Mouse (Mus musculus) midbrain, embryonic 11.5 days (tissue): ENCODE results near the gene Milr1. TPM values are rescaled to one million over a fixed set of nuclear protein-coding genes. Genes with fewer than 3 reads are reported as not detected.
"Not testable (repeated sequence)": the region's sequence is repeated elsewhere in the genome, so short reads cannot be mapped to it uniquely, and the experiment has no call there.

ENCODE experiments used
- ATAC-seq: fragments of 200-750 bp; cut with Nextera tagmentation; 2 replicates; pipeline ENCODE4 v1.8.0; 2017; ENCODE audit warnings: moderate TSS enrichment, moderate library complexity; ENCODE audit not compliant: low FRiP score
- DNase-seq: peaks from one replicate; pipeline ENCODE4 v3.0.0; 2015; ENCODE audit warnings: low spot score; ENCODE audit errors: missing footprints
- H3K27ac ChIP-seq: fragments of 300-500 bp; sonication (generic); 2 replicates; pipeline ENCODE4 v1.5.1; 2014; ENCODE audit warnings: low read depth, low read length
- H3K27me3 ChIP-seq: fragments of 300-500 bp; sonication (generic); 2 replicates; pipeline ENCODE4 v1.6.1; 2014; ENCODE audit warnings: mild to moderate bottlenecking, low read length, moderate library complexity, mixed read lengths; ENCODE audit not compliant: control insufficient read depth, insufficient read depth
- H3K36me3 ChIP-seq: fragments of 300-500 bp; sonication (generic); 2 replicates; pipeline ENCODE4 v1.6.1; 2014; ENCODE audit warnings: mild to moderate bottlenecking, low read length, moderate library complexity, mixed read lengths; ENCODE audit not compliant: control insufficient read depth, insufficient read depth
- H3K4me1 ChIP-seq: fragments of 300-500 bp; sonication (generic); 2 replicates; pipeline ENCODE4 v1.6.1; 2014; ENCODE audit warnings: low read length; ENCODE audit not compliant: control insufficient read depth, insufficient read depth
- H3K4me2 ChIP-seq: fragments of 300-500 bp; sonication (generic); 2 replicates; pipeline ENCODE4 v1.6.1; 2014; ENCODE audit warnings: mild to moderate bottlenecking, moderate library complexity
- H3K4me3 ChIP-seq: fragments of 300-500 bp; sonication (generic); 2 replicates; pipeline ENCODE4 v1.5.1; 2014; ENCODE audit warnings: low read depth, low read length
- H3K9ac ChIP-seq: fragments of 300-500 bp; sonication (generic); 2 replicates; pipeline ENCODE4 v1.6.1; 2014; ENCODE audit warnings: low read length
- H3K9me3 ChIP-seq: fragments of 300-500 bp; sonication (generic); 2 replicates; pipeline ENCODE4 v1.6.1; 2016; ENCODE audit warnings: low read length; ENCODE audit not compliant: control insufficient read depth
- WGBS: fragments of 180-500 bp; shearing (Covaris S2); extraction: QIAGEN DNeasy Blood & Tissue Kit; methylation state at CpG from one replicate; pipeline ENCODE4 v1.1.7; 2014; 5-methylcytosine and 5-hydroxymethylcytosine counted together
- polyA plus RNA-seq: library from polyadenylated mRNA; unstranded; fragments of >200 nt; fragmentation: Nextera tagmentation; extraction: Ambion mirVana; gene quantifications from 2 replicates; pipeline ENCODE4 v1.2.1, GENCODE M21; 2014

Gene Milr1
- polyA plus RNA-seq, 1 experiment from 2014 or later = 0.68 TPM

DNA sequence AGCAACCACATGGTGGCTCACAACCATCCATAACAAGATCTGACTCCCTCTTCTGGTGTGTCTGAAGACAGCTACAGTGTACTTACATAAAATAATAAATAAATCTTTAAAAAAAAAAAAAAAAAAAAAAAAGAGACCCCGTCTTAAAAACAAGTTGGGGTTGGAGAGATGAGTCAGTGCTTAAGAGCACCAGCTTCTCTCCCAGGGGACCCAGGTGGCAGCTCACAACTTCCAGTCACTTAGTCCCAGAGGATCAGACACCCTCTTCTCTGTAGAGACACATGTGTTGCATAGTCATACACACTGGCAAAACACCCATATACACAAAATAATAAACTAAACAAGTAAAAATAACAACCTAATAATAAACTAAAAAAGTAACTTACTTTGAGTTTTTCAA, 56.4 kb downstream of the Milr1 start:
- peaks cover 13% of the 10 kb centered on the region for H3K36me3 ChIP-seq
- WGBS = 71% methylated on average over 1 of the region's 1 CpGs

GRCm38 (mm10) chr11:106812410-106813136, 61.5 kb downstream of the Milr1 start:
- DNase-seq (no peak), ATAC-seq (no peak)
- 90% methylated on average over 7 of the region's 7 CpGs for WGBS
- no peaks in the 10 kb centered on the region for H3K9me3 ChIP-seq
- H3K4me1 ChIP-seq = no peaks in the 10 kb centered on the region
- H3K4me2 ChIP-seq = no peak overlapping the region
- H3K27ac ChIP-seq = no peak overlapping the region
- no peaks in the 10 kb centered on the region for H3K27me3 ChIP-seq
- no peak overlapping the region for H3K4me3 ChIP-seq
- H3K36me3 ChIP-seq = peaks cover 5% of the 10 kb centered on the region
- H3K9ac ChIP-seq = no peak overlapping the region

More for the DNA sequence above, 56.4 kb downstream of the Milr1 start:
- H3K9me3 ChIP-seq, ATAC-seq, H3K27ac ChIP-seq, H3K4me3 ChIP-seq, DNase-seq, H3K4me1 ChIP-seq, H3K9ac ChIP-seq, H3K27me3 ChIP-seq, H3K4me2 ChIP-seq: not testable (repeated sequence)

GRCm38 (mm10) chr11:106814601-106815320, 63.7 kb downstream of the Milr1 start:
- DNase-seq (no peak), ATAC-seq (no peak)
- Histone ChIP-seq H3K36me3 (peaks cover 9% of the 10 kb centered on the region), H3K27ac (no peak overlapping the region), H3K9ac (no peak overlapping the region), H3K4me2 (no peak overlapping the region), H3K9me3 (no peaks in the 10 kb centered on the region), H3K4me3 (no peak overlapping the region), H3K4me1 (no peaks in the 10 kb centered on the region), H3K27me3 (no peaks in the 10 kb centered on the region)
- 79% methylated on average over 14 of the region's 14 CpGs for WGBS

DNA sequence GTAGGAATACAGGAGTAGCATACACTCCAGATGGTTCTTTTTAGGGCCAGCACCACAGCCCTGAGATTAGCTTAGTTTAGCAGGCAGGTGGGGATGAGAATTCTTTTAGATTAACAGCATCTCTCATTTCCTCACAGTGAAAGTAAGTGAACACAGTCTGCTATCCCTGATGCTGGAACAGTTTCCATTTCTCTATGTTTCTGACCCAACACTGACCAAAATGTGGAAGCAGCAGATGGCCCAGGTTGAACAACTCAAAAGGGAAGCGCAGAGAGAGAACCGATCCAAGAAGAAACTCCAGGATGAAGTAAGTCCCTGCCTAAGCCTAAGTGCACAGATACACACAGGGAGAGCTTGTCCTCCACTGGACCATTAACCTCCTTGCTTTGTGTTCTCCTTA, 64.3 kb downstream of the Milr1 start:
- Histone ChIP-seq H3K9me3 (no peaks in the 10 kb centered on the region), H3K4me3 (no peak overlapping the region), H3K4me2 (no peak overlapping the region), H3K27ac (no peak overlapping the region), H3K36me3 (peaks cover 9% of the 10 kb centered on the region), H3K9ac (no peak overlapping the region), H3K4me1 (no peaks in the 10 kb centered on the region), H3K27me3 (no peaks in the 10 kb centered on the region)
- ATAC-seq (no peak), DNase-seq (no peak)
- WGBS = 93% methylated on average over 2 of the region's 2 CpGs

DNA sequence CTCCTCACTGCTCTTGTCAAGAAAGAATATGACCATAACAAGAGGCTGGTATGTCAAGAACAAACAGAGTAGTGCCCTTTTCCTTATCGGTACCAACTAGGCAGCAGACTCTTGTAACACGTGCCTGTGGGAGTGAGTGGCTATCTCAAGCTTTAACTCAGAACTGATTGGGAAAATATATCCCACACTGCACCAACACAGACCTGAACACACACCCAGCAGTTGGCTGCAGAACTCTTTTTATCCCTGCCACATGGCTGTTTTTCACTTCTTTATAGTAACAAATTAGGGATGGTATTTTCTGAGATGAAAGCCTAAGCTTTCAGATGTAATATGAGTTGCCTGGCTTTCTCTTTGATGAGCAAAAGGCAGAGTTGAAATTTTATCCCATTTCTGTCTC, 64.7 kb downstream of the Milr1 start:
- Histone ChIP-seq H3K36me3 (peaks cover 9% of the 10 kb centered on the region), H3K4me2 (no peak overlapping the region), H3K27me3 (no peaks in the 10 kb centered on the region), H3K4me1 (no peaks in the 10 kb centered on the region), H3K4me3 (no peak overlapping the region), H3K9ac (no peak overlapping the region), H3K9me3 (no peaks in the 10 kb centered on the region), H3K27ac (no peak overlapping the region)
- 99% methylated on average over 2 of the region's 2 CpGs for WGBS
- DNase-seq (no peak), ATAC-seq (no peak)

DNA sequence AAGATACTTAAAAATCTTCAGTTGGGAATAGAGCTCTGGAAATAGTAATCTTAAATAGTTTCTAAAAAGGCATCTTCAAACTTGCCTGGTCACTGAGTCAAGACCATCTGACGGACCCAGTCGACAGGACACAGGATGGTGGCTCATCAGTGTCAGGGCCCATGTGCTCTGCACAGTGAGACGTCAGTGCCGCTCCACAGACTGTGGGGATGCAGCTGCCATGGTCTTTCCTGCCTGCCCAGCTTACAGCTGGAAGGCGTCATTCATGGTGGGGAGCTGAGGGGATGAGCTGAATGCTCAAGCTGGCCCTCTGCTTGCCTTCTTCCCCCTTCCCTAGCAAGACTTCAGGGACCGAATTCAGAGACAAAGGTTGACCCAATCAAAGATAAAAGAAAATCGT, 65.3 kb downstream of the Milr1 start:
- Histone ChIP-seq H3K36me3 (peaks cover 9% of the 10 kb centered on the region), H3K9ac (no peak overlapping the region), H3K27ac (no peak overlapping the region), H3K27me3 (no peaks in the 10 kb centered on the region), H3K4me3 (no peak overlapping the region), H3K4me1 (no peaks in the 10 kb centered on the region), H3K4me2 (no peak overlapping the region), H3K9me3 (no peaks in the 10 kb centered on the region)
- 84% methylated on average over 7 of the region's 7 CpGs for WGBS
- ATAC-seq (no peak), DNase-seq (no peak)

GRCm38 (mm10) chr11:106817156-106817555, 66.1 kb downstream of the Milr1 start:
- H3K4me2 ChIP-seq = no peak overlapping the region
- H3K9ac ChIP-seq = no peak overlapping the region
- H3K36me3 ChIP-seq = peaks cover 6% of the 10 kb centered on the region; the same call in 1 of the 2 replicates
- 88% methylated on average over 3 of the region's 3 CpGs for WGBS
- no peaks in the 10 kb centered on the region for H3K9me3 ChIP-seq
- H3K27me3 ChIP-seq = no peaks in the 10 kb centered on the region
- DNase-seq (no peak), ATAC-seq (no peak)
- H3K27ac ChIP-seq = no peak overlapping the region
- H3K4me1 ChIP-seq = no peaks in the 10 kb centered on the region
- H3K4me3 ChIP-seq = no peak overlapping the region

- H3K27me3 ChIP-seq = no peaks in the 10 kb centered on the region
- no peak overlapping the region for H3K27ac ChIP-seq
- ATAC-seq (no peak), DNase-seq (no peak)
- WGBS = 95% methylated on average over 6 of the region's 6 CpGs
- no peak overlapping the region for H3K4me3 ChIP-seq
- H3K9me3 ChIP-seq = no peaks in the 10 kb centered on the region
- H3K4me1 ChIP-seq = no peaks in the 10 kb centered on the region
- peaks cover 6% of the 10 kb centered on the region; the same call in 1 of the 2 replicates for H3K36me3 ChIP-seq
- no peak overlapping the region for H3K4me2 ChIP-seq
- no peak overlapping the region for H3K9ac ChIP-seq
Observed at GRCm38 (mm10) chr11:106817808-106818207, 66.8 kb downstream of the Milr1 start.

DNA sequence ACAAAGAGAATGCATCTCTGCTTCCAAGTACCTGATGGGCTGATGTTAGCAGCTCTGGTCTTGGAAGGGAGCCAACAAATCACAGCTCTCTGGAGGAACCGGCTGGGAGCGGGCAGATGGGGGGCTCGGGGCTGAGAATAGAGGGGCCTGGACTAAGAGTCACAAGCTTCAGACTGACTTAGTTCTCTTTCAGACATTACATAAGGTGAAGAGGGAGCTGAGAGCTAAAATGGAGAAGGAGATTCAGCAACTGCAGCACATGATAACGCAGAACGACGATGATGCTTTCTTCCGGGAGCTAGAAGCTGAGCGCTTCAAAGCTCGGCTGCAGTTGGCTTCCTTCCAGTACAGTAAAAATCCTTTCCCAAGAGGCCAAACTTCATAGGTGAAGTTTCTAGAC, 67.3 kb downstream of the Milr1 start:
- ATAC-seq = no peak
- WGBS = 91% methylated on average over 9 of the region's 9 CpGs
- no peak for DNase-seq
- Histone ChIP-seq H3K36me3 (peaks cover 6% of the 10 kb centered on the region), H3K4me3 (no peak overlapping the region), H3K27me3 (no peaks in the 10 kb centered on the region), H3K9me3 (no peaks in the 10 kb centered on the region), H3K9ac (no peak overlapping the region), H3K27ac (no peak overlapping the region), H3K4me1 (no peaks in the 10 kb centered on the region), H3K4me2 (no peak overlapping the region)
